Mouse (Mus musculus): Measurements from ENCODE around the gene Sema5b.
"Not testable (repeated sequence)": the region's sequence is repeated elsewhere in the genome, so short reads cannot be mapped to it uniquely, and the experiment has no call there.

Gene Sema5b

DNA sequence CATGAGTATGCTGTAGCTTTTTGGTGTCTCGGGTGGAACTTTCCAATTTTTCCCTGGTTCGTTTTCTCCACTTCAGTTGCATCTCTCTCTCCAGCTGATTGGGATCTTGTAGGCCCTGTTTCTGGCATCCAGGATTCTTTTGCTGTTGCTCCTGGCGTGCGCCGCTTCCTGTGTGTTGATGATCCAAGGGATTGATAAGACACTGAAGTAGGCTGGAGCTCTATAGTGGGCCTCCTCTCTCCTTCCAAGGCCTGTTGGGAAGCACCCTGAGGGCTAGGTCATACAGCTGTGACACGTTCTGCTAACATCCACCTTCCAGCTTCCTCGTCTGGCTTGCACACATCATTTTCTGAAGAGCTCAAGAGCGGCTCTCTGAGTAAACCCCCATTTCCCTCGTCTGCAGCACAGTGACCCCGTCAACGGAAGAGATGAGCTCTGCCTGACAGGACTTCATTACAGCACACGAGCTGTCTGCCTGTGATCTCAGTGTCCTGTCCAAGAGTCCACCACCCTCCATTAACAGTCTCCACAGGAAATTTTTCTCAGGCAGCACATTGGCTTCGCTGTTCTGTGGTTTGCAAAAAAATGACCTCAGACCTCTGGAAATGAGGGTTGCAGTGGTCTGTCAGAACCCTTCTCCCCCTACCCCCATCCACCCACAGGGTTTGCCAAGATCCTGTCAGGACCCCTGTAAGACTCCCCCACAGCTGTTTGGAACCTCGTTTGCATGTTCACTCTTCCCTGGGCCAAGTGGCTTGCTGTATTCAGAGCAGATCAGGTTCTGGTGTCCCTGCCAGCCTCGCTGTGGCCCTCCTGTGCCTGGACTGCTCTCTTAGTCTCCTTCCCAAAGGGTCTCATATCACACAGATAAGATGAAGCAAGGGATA, 14.9 kb downstream of the Sema5b start:
- peak in 1 of 2 experiments; percentile 7 for DNase-seq

DNA sequence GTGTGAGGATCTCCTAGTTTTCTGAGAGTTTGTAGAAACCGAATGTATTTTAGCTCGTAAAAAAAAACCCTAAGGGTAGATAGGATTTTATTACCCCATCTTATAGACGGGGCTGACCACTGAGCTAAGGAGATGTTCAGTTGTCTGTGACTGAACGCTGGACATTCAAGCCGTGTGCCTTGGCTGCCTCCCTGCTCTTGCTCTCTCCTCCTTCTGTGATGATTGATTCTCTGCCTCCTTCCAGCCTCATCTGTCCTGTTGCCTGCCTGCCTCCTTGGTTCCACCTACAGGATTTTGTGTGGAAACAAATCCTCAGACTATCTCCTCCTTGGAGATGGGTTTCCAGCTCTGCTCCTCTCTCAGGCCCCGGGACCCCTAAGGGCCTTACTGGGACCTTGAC, 16.1 kb downstream of the Sema5b start:
- no peak for DNase-seq

DNA sequence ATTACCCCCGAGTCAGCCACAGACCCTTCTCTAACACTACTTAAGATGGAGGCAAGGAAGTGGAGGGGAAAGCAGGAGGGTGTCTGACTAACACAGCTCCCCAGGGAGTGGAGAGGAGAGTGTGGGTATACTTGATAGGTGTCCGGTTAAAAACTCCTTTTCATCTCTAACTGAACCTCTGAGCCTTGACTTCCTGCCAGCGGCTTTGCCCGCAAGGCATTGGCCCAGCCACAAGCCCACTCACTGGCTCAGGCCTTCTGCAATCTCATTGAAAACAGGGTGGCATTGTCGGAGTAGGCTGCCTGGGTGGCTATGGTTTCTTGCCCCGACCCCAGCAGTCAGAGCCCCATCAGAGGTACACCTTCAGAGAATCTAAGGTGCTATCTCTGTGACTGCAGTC, 20.6 kb downstream of the Sema5b start:
- DNase-seq = no peak

DNA sequence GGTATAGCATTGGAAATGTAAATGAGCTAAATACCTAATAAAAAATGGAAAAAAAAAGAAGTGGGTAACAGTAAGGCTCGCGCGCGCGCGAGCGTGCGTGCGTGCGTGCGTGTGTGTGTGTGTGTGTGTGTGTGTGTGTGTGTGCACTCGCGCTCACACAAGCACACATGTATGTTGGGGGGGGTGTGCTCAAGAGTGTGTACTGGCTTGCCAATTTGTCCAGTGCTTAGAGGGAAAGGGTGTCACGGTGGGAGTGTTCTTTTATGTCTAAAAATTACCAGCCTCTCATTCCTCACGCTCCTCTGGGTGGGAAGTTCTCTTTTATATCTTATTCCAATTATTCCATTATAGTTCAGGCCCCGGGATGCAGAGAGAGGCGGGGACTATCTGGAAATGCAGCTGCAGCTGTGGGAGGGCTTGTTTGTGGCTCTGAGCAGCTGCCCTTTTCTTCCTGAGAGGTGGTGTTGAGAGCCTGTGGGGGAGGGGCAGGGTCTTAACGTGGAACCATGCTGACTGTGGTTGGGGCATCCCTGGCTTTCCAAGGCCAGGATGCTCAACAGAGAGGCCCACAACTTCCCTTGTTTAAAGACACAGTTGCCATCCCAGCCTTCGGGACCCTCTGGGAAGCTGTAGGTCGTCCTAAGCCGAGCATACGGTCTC, 23.4 kb downstream of the Sema5b start:
- DNase-seq = no peak

DNA sequence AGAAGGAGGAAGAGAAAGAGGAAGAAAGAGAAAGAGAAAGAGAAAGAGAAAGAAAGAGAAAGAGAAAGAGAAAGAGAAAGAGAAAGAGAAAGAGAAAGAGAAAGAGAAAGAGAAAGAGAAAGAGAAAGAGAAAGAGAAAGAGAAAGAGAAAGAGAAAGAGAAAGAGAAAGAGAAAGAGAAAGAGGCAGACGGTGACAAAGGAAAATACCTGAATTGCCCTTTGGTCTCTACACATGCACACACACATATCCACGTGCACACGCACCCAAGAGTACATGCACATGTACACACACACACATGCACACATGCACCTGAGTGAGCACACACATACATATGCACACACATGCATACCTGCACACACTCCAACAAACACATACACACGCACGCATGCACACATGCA, 24.7 kb downstream of the Sema5b start:
- not testable (repeated sequence) for DNase-seq

DNA sequence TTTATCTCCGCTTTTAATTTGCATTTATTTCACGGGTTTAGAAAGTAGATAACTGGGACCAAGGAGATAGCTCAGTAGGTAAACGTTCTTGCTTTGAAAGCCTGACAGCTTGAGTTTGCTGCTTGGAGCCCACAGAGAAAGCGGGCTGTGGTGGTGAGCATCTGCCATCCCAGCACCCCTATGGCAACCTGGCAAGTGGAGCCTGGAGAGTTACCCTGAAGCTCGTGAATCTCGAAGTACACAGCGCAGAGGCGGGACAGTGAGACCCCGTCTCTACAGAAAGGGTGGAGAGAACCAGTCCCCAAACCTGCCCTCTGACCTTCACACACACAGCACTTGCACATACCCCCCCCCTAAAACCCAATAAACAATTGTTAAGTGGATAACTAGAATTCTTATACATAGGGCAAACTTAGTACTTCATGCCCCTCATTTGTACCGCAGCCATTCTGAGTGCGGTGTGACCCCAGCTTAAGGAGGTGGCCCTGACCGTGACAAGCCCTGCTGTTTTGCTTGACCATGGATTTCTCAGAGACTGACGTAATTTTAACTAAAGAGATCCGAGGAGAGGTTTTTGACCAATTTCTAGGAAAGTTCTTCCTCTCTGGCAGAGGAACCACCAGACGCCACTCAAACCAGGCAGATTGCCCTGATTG, 27.4 kb downstream of the Sema5b start:
- DNase-seq = no peak

DNA sequence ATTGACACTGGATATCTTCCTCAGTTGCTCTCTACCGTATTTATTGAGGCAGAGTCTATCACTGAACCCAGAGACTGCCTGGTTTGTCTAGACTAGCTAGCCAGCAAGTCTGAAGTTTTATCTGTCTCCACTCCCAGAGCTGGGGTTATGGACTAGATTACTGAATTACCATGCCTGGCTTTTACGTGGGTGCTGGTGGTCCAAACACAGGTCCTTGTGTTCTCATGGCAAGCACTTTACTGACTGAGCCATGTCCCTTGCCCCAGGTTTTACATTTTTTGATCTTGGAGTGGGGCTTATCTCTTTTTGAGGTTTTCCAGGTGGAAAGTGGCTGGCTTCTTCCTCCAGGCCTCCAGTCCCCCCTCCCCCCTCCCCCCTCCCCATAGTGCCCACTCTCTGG, 28.4 kb downstream of the Sema5b start:
- DNase-seq = no peak

DNA sequence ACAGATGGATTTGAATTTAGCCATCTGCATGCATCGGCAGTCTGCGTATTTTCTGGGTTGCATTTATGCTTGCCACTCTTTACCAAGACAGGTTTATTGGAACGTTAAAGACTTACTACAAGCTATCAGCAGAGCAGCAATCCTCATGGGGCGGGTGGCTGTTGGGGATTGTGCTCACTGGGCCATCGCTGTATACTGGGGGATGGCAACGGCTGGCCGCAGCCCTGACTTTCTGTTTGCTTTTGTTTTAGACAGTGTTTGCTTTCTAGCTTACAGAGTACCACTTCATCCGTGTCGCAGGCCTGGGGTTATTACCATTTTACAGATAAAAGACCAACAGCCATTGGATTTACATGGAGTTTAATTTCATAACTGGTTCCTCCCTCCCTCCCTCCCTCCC, 28.8 kb downstream of the Sema5b start:
- no peak for DNase-seq

DNA sequence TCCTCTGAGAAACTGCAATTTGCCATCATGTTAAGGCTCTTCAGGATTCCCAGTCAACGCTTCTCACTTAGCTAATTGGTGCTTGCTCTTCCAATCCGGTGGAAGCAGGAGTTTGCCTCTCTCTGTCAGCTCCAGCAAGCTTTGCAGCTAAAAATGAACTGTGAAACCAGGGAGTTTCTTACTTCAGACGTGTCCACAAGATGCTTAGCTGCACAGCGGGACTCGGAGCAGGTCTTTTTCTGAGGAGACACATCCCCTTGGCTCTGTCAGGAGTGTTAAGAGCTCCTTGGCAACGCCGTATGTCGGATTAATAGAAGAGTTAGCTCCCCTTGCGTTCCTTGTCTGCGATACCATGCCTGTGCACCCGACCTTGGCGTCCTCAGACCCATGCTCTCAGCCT, 29.7 kb downstream of the Sema5b start:
- DNase-seq = no peak

DNA sequence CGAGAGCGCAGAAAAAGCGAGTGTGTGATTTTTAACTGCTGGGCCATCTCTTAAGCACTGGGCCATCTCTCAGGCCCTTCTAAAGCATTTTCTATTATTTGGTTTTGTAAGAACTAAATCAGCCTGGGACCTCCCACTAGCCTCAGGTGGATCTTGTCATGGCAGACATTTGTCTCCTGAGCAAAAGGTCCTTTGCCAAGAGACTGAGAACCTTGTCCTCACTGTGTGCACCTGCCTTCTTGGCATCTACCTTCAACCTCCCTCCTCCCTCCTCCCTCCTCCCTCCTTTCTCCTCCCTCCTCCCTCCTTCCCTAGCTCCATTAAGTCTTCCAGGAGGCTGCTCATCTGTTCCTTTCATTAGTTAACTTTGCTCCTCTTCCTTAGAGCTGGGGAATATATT, 32.6 kb downstream of the Sema5b start:
- no peak for DNase-seq

DNA sequence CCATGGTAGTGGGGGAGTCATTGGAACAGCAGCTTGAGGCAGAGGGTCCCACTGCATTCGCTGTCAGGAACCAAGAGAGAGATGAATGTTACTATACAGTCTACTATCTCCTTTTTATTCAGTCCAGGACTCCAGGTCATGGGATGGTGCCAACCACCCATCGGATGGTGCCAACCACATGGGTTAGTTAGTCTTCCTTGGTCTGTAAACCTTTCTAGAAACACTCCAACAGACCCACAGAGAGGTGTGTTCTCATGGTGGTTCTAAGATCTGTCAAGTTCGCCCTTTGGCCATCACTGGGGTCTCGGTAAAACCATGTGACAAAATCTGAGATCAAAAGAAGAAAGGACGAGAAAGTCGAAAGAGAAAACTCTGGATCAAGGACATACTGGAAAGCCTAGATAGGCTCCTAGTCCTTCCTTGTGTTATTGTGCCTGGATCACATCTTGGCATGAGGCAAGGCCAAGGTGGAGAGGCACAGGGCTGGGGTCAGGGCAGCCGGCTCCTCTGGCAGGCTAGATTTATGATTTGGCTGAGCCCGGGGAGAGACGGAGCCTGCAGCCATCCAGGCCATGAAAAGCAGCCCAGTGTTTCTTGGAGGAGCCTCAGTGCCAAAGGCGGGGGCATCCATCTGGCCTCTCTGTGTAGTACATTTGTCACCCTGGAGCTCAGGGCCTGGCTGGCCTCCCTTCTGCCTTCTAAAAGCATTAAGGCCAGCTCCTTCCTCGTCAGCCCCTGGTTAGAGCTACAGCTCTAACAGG, 36.4 kb downstream of the Sema5b start:
- no peak for DNase-seq

DNA sequence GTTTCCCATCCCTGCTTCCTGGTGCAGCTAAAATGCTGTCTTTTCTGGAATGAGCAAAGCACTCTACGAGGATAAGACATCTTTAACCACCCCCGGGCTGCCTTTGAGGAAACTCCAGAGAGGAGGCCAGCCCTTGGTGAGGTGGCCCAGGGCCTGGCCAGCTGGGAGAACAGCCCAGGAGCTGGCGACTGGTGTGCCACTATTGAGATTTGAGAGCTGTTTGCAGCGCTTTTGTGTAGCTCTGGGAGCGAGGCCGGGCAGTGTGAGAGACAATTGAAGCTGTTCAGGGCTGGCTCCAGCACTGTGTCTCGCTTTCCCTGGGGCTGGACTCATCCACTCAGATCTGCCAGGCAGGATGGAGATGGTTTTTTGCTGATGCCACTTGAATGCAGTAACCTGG, 40.4 kb downstream of the Sema5b start:
- no peak for DNase-seq

DNA sequence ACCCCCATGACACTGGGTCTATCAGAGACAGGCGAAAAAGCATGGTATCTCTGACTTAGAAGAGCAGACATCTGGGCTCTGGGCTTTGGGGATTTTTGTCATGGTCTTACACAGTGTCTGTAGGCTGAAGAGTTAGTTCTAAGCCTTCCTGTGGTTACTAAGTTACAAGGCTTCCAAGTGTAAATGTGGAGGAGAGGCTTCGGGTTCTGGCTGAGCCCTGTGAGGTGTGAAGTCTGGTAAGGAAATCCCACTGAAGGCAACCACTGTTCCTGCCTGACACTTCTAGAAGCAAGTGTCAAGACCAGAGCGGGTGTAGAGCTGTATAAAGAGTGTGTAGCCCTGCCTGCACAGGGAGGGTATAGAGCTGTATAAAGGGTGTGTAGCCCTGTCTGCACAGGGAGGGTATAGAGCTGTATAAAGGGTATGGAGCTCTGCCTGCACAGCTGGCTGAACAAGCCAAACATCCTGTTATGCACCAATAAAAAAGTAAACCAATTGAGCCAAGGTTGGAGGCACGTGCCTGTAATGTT, 42.7 kb downstream of the Sema5b start:
- no peak for DNase-seq

DNA sequence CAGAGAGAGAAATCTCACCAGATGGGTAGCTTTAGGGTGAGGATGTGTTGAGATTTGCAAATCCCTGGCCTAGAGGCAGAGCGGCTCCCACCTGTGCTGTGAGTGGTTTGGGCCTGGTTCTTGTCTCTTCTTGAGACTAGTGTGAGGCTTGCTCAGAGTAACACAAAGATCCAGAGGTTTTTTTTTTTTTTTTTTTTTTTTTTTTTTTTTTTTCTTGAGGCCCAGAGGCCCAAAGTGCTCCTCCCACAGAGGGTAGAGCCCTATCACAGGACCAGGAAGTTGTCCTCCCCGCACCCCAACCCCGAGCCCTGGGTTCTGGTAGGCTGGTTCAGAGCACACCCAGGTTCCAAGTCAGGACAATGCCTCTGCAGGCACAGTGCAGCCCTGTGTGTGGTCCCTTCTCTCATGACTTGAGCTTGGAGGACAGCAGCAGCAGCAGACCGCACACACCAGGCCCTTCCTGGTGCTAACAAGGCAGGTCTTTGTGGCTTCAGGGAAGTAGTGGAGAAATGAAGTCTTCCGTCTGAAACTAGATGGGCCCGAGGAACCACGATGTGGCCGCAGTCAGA, 44.3 kb downstream of the Sema5b start:
- no peak for DNase-seq

DNA sequence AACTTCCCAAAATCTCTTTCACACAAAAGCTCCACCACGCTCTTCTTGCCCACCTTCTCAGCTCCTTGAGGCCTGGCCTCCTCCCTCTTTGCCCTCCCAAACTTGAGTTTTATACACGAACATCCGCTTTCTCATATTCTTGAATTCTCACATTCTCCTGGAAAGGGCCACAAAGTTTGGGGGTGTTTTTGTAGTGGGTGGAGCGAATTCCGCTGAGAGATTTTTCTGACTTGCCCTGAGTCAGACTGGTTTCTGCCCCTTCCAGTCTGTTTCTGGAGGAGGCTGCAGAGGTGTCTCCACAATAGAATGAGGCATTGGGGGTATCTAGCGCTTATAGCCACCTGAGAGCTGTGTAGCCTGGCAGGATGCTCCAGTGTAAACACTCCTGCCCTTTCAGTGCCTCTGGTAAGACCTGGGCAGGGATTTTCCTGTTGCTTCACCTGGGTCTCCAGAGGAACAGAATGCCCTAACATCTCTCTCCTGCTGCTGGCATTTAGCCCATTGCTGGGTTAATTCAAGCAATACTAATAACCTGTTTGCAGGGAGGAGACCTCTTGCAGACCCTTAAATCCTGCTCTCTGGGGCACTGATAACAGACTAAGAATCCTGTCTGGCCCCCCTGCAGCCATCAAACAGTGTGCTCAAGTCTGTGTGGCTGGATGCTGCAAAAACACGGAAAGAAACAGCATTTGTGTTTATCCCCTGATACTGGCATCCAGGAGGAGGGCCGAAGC, 46.3 kb downstream of the Sema5b start:
- DNase-seq = no peak

DNA sequence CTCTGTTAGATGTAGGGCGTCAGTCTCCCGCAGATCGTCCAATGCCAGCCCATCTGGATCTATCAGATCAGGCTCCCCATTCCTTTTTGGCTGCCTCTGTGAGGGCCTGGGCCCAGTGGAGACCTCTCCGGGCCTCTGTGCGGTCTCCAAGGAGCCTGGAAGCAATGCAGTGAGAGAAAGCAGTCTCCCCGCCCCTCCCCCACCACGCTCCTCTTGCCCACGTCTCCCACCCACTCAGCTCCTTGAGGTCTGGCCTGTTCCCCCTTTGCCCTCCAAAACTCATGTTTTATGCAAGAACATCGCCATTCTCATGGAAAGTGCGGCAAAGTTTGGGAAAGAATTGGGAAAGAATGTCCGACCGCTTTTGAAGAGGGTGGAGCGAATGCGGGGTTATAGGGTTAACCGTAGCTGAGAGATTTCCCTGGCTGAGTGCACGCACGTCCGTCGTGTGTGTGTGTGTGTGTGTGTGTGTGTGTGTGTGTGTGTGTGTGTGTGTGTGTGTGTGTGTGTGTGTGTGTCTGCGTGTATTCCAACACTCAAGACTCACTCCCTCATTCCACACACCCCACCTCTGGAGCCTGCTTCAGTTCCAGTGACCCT, 47.0 kb downstream of the Sema5b start:
- peak in 1 of 2 experiments; percentile 7 for DNase-seq

DNA sequence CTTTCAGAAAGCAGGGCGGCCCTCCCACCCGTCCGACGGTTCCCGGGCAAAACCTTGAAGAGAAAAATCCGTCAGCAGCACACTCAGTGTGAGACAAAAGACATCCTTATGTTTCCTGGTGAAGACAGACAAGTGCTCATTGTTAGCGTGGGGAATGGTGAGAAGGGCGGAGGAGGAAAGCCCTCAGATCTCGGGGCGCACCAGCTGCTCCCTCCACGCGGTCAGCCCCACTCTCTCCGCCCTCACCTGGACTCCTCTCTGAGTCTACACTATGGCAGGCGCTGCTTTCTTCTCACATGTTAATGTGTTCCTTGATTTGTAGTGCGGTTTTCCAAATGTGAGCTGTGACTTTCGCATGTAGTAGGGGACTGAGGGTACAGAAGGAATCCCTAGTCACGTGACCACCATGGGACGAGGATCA, 47.8 kb downstream of the Sema5b start:
- DNase-seq = no peak

DNA sequence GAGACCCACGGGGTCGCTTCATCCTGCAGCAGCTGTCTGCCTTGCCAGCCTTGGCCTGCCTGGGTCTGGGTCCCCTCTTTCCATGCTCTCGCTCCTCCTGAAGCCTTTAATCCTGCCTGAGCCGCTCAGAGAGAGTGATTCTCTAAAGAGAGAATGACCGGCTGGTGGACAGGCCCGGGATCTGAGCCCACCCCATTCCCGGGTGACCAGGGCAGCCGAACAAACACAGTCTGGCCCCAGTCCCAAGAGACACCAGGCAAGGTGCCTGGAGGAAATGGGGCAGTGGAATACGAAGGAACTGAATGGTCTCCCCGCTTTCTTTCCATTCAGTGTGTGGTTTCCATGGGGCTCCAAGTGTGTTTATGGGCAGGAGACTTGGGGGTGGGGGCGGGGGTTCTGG, 50.8 kb downstream of the Sema5b start:
- no peak for DNase-seq

DNA sequence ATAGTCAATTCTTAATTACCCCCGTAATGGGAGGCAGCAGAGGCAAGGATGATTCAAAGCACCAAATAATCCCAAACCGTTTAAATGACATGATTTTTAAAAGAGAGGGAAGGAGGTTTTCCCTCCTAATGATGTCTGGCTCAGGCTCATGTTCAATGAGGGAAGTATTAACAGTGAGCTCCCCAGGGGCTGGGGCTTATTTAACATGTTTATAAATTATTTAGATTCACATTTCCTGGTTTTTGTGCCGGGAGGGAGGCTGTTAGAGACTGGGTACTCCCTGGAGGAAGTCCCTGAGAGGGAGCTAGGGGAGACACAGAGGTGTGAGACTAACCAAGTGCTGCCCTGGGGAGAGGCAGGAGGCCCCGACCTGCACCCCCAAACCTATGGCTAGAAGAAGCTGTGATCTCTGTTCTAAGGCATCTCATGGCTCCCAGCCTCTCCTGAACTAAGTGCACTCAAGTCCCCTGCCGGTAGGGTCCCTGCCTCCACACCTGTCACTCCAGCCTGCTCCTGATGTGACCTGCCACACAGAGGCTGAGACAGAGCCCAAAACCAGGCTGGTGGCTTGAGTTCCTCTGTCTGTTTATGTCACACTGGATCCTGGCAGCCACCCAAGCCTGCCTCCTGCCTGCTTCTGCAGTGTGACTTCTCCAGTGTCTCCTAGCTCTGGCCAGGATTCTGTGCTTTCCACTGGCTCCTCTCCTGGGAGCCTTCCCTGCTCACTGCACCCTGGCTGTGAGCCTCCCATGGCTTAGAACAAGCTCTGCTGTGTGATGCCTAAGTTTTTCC, 51.5 kb downstream of the Sema5b start:
- DNase-seq = peak; percentile 45 to 48

DNA sequence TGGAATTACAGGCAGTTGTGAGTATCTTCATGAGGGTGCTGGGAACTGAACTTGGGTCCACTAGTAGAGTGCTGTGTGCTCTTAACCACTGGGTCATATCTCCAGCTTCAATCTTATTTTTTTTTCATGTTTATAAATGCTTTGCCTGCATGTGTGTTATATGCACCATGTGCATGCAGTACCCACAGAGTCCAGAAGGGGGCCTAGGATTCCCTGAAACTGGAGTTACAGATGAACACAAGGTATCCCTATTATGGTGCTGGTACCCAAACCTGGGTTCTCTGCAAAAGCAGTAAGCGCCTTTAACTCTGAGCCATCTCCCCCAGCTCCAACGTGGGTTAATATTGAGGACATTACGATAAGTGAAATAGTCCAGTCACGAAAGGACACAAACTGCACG, 52.5 kb downstream of the Sema5b start:
- DNase-seq = no peak

All from kidney, postnatal 25 days (tissue).